Mouse (Mus musculus): Measurements from ENCODE around the gene Klf7.

- TF ChIP-seq CTCF (IDR thresholded peaks at IDR 0.05; ENCODE audit: borderline replicate concordance, control insufficient read depth, extremely low read depth, insufficient read depth, low read length, poor library complexity) (no peak), POLR2A (IDR thresholded peaks at IDR 0.05; ENCODE audit: control insufficient read depth, extremely low read depth, insufficient read depth, low read length, poor library complexity) (no peak)
These were observed 29.1 kb downstream of the Klf7 start for GRCm38 (mm10) chr1:64093018-64093417.

Measured in thymus, adult 2 months (tissue).